Mouse (Mus musculus): ENCODE results near the gene Znrf2. TPM values are rescaled to one million over a fixed set of nuclear protein-coding genes. Genes with fewer than 3 reads are reported as not detected.
A peak's percentile ranks its signal among the peaks of the same experiment; 100 is the strongest.
"Not testable (repeated sequence)": the region's sequence is repeated elsewhere in the genome, so short reads cannot be mapped to it uniquely, and the experiment has no call there.

The Znrf2 gene
- total RNA-seq, 2 experiments from 2014 or later = 23.1 to 24.6 TPM

DNA sequence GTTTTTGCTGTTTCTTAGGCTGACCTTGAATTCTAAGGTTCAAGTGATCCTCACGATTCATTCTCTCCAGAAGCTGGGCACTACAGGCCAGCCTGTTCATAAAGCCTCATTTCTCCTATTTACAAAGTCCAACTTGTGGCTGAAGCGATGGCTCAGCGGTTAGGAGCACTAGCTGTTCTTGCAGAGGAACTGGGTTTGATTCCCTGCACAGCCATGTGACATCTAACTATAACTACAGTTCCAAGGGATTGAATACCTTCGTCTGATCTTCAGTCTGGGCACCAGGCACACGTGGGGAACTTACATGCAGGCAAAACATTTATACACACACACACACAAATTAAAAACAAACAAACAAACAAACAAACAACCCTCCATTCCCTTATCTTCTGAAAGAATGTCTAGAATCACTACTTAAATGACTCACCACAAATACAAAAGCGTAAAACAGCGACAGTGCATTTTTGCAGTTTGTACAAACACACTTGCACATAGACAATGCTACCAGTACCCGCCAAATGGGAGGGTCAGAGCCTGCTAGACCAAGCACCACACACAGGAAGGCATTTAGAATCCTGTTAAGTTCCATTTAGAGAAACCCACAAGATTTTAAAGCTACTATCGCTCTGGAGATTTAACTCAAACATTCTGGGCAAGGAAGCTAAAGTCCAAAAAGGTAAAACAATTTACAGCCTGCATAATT lies 1.1 kb upstream of the Znrf2 start:
- no peak for TF ChIP-seq CTCF (conservative IDR thresholded peaks at IDR 0.05)
- Histone ChIP-seq H3K4me3 (peak overlapping the region; percentile 52), H3K27ac (peak overlapping the region; percentile 80)
- no peak for DNase-seq (ENCODE audit: low spot score in 2 of 2)

DNA sequence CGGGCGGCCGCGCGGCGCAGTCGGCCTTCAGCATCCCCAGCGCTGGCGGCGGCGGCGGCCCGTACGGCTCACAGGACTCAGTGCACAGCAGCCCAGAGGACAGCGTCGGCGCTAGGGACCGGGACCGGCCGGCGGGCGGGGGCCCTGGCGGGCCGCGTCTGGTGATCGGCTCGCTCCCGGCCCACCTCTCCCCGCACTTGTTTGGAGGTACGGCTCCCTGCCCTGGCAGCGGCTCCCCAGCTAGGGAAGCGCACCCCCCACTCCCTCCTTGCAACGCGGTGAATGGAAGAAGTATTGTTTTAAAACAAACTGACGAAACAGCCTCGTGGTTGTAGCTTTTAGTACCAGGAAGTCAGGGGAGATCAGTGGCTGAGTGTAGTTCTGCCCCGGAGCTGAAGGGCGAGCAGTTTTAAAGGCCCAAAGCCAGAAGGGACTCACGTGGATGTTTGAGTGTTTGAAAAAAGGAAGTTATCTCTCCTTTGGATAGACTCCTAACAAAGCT lies 601 bp downstream of the Znrf2 start:
- DNase-seq (ENCODE audit: low spot score in 2 of 2) = peak; percentile 27 to 38
- Histone ChIP-seq H3K4me3 (peak overlapping the region; percentile 77), H3K27ac (peak overlapping the region; percentile 91)
- TF ChIP-seq CTCF (conservative IDR thresholded peaks at IDR 0.05) = peak; percentile 41

DNA sequence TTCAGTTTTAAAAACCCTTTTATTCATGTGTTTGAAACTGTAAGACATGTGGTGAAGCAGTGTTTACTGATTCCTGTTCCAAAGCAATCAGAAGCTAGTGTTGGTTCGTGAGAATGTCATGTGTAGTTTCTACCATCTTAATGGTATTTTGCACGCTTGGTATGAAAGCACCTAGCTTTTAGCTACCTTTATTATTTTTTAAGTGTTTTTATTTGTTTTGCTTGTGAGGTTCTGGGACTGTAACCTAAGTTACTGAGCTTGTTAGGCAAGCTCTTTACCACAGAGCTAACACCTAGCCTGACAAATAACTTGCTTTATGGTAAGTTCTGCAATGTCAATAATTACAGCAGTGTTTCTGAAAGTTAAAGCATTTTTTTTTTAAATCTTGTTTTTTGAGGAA lies 1.7 kb downstream of the Znrf2 start:
- H3K4me3 ChIP-seq = peak overlapping the region; percentile 77
- DNase-seq (ENCODE audit: low spot score in 2 of 2) = no peak
- H3K27ac ChIP-seq = 0 out of 2 replicates have a peak overlapping the region, but pooled peaks have one; percentile 91
- TF ChIP-seq CTCF (conservative IDR thresholded peaks at IDR 0.05) = no peak

DNA sequence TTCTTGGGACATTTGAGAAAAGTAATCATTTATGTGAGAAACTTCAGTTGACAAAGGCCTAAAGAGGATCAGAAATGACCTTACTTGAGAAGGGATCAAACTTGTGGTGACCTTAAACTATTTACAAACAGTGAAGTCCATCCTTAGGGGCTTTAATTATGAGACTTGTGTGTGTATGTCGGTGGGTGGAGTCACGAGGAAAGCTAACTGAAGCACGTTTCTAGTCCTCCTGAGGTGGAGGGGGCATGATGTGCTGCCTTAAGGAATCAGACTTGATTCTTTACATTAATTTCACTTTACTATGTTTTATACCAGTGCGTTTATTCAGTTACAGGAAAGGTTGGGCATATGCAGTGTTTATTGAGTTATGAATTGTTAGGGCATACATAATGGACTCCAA lies 2.6 kb downstream of the Znrf2 start:
- TF ChIP-seq CTCF (conservative IDR thresholded peaks at IDR 0.05) = no peak
- DNase-seq (ENCODE audit: low spot score in 2 of 2) = no peak
- no peak overlapping the region for H3K4me3 ChIP-seq
- H3K27ac ChIP-seq = no peak overlapping the region

DNA sequence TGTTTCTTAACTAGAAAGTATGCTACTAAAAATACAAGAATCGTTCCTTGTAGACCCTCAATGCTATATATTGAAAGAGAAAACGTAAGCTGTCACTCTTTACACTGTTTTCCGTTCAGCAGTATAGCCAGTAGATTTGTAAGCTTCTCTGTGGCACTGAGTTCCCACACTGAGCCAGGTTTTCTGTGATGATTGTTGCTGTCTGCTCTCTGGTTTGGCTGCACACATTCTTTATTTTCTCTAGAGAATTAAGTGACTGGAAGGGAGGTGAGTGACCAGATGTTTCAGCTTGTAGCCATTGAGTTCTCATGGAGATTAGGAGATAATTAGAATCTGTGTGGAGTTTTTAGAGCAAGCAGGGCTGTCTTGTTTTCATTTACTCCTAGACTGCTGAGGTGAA lies 3.0 kb downstream of the Znrf2 start:
- TF ChIP-seq CTCF (conservative IDR thresholded peaks at IDR 0.05) = no peak
- Histone ChIP-seq H3K27ac (no peak overlapping the region), H3K4me3 (no peak overlapping the region)
- no peak for DNase-seq (ENCODE audit: low spot score in 2 of 2)

DNA sequence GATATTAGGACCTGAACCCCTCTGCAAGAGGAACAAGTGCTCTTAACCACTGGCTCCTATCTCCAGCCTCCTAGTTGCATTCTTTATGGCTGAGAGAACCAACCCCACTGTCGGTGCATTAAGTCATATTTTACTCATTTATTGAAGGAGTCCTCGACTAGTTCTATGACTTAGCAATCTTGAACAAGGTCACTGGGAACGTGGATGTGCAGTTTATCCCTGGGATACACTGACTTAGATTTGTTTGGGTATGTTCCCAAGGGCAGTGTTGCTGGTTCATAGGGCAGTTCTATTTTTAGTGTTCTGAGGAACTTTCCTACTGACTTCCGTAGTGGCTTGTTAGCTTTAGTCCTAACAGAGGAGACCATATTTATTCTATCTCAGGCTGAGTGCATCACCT lies 5.6 kb downstream of the Znrf2 start:
- no peak overlapping the region for H3K27ac ChIP-seq
- TF ChIP-seq CTCF (conservative IDR thresholded peaks at IDR 0.05) = no peak
- no peak overlapping the region for H3K4me3 ChIP-seq
- no peak for DNase-seq (ENCODE audit: low spot score in 2 of 2)

DNA sequence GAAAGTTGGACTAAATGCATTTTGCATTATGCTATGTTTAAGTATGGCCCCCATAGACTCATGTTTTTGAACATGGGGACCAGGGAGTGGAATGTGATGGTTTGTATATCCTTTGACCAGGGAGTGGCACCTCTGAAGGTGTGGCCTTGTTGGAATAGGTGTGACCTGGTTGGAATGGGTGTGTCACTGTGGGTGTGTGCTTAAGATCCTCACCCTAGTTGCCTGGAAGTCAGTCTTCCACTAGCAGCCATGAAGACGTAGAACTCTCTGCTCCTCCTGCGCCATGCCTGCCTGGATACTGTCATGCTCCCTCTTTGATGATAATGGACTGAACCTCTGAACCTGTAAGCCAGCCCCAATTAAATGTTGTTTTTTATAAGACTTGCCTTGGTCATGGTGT lies 7.8 kb downstream of the Znrf2 start:
- DNase-seq (ENCODE audit: low spot score in 2 of 2); H3K4me3 ChIP-seq; H3K27ac ChIP-seq: not testable (repeated sequence)

DNA sequence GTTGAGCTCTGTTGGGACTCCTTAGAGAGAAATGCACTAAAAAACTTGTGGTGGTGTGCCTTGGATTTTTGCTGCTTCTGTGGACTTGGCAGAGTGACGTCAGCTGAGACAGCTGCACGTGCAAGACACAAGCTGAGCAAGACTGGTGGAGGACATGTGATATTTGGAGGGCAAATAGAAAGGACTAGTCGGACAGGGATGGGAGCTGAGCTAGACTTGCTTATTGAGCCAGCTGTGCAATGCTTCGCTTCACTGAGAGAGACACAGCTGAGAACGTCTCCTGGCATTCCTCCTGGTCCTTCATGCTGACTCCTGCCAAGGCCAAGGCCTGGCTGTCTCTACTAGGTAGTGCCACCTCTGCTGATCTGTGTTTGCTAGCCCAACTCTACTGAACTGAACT lies 10.8 kb downstream of the Znrf2 start:
- no peak for DNase-seq (ENCODE audit: low spot score in 2 of 2)
- no peak for TF ChIP-seq CTCF (conservative IDR thresholded peaks at IDR 0.05)
- Histone ChIP-seq H3K4me3 (no peak overlapping the region), H3K27ac (no peak overlapping the region)

DNA sequence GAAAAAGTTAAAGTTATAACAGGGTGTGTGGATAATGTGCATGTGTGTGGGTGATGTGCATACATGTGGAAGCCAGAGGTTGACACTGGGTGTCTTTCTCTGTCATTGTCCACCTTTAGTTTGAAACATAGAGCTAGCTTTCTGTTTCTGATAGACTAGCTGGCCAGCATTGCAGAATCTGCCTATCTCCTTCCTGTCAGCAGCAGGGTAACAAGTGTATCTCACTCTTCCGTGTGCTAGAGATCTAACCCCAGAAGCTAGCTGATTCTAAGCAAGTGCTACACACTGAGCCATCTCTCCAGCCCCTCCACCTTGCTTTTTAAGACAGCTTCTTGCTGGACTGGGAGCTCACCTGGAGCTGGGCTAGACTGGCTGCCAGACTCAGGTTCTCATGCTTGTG lies 11.6 kb downstream of the Znrf2 start:
- Histone ChIP-seq H3K27ac (no peak overlapping the region), H3K4me3 (no peak overlapping the region)
- no peak for TF ChIP-seq CTCF (conservative IDR thresholded peaks at IDR 0.05)
- DNase-seq (ENCODE audit: low spot score in 2 of 2) = no peak

DNA sequence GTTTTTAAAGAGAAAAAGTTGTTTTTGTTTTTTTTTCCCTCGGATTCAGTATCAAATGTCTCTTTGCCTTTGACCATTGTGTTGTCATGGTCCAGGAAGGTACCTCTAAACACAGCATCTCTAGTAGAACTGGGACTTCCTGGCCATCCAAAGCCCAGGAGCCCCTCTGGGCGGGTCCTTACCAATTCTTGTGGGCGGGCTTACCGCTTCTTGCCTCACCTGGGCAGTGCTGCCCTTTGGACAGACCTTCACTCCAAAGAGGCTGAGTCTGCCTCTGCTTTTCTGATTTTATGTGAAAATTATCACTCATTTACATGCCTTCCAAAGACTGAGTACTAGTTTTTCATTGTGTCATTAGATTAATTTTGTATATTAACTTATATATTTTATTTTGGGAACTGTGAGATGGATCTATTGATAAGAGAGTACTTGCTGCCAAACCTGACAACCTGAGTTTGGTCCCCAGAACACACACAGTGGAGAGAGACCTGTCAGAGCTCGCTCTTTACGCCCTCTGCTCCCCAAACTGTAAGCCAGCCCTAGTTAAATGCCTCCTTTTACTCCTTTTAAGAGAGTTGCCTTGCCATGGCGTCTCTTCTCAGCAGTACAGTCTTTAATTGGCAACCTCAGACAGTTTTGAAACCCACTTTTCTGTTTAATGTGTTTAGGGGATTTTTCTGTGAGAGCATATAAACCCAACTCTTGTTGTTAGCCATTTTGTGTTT lies 13.5 kb downstream of the Znrf2 start:
- H3K4me3 ChIP-seq = no peak overlapping the region
- no peak for TF ChIP-seq CTCF (conservative IDR thresholded peaks at IDR 0.05)
- peak overlapping the region; percentile 54; the same call in 1 of the 2 replicates for H3K27ac ChIP-seq
- no peak for DNase-seq (ENCODE audit: low spot score in 2 of 2)

DNA sequence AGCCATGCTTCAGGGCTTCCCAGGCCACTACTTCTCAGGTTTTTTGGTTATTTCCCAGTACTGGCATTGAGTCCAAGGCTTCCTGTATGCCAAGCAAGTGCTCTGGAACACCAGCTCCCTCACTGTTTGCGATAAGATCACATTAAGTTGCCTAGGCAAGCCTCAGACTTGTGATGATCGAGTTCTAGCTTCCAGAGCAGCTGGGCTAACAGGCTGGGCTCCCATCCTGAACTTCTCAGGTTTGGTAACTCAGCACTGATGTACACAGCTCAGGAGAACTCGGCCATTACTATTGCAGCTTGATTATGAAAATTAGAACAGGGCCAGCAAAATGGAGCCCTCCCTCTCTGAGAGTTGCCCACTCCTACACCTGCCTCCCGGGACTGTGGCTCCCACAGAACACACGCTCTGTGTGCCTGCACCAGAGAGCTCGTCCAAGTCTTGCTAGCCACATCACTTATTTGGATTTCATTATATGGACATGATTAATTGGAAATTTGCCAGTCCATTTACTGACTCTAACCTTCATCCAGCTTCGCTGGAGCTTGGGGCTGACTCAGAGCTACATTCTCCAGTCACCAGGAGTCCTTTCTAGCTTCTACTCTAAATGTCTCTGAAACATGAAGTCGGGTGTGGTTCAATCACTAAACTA lies 14.5 kb downstream of the Znrf2 start:
- no peak overlapping the region for H3K4me3 ChIP-seq
- no peak for TF ChIP-seq CTCF (conservative IDR thresholded peaks at IDR 0.05)
- peak overlapping the region; percentile 54 for H3K27ac ChIP-seq
- no peak for DNase-seq (ENCODE audit: low spot score in 2 of 2)

DNA sequence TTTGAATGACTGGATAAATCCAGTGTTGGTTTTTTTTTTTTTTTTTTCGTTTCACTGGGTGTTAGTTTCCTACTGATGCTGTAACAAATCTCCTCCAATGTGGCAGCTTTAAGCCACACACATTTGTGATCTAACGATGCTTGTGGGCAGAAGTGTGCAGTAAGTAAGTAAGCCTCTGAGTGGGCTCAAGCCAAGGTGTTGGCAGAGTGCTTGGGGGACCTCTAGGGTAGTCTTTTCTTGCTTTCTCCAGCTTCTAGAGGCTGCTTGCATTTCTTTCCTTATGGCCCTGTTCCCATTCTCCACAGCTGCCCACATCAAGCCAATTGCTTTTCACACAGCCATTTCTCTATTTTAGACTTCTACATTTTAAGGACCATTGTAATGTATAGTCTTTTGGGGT lies 16.7 kb downstream of the Znrf2 start:
- DNase-seq (ENCODE audit: low spot score in 2 of 2) = no peak
- TF ChIP-seq CTCF (conservative IDR thresholded peaks at IDR 0.05) = no peak
- H3K27ac ChIP-seq = no peak overlapping the region

DNA sequence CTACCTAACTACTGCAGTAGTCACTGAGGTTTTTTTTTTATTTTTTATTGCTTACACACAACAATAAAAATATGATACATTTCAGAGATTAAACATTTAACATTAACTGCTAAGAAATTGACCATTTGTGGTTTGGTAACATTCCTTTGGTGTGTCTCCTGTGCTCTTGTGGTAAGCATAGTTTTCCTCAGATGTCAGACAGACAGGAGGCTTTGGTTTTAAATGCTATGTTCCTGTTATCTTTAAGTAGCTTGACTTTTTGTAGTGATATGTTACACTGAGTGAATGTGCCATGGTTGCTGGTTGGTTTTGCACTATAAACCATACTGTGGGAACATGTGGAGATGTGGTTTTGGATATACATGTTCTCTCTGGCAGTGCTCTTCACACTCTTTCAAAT lies 19.9 kb downstream of the Znrf2 start:
- TF ChIP-seq CTCF (conservative IDR thresholded peaks at IDR 0.05) = no peak

More for the DNA sequence above, 16.7 kb downstream of the Znrf2 start:
- H3K4me3 ChIP-seq = no peak overlapping the region

More for the DNA sequence above, 19.9 kb downstream of the Znrf2 start:
- Histone ChIP-seq H3K27ac (no peak overlapping the region), H3K4me3 (no peak overlapping the region)
- no peak for DNase-seq (ENCODE audit: low spot score in 2 of 2)

All from layer of hippocampus, adult 2 months (tissue).